Comparison of ENCODE assay signal across 23 mouse cellular contexts in the genomic region with DNA sequence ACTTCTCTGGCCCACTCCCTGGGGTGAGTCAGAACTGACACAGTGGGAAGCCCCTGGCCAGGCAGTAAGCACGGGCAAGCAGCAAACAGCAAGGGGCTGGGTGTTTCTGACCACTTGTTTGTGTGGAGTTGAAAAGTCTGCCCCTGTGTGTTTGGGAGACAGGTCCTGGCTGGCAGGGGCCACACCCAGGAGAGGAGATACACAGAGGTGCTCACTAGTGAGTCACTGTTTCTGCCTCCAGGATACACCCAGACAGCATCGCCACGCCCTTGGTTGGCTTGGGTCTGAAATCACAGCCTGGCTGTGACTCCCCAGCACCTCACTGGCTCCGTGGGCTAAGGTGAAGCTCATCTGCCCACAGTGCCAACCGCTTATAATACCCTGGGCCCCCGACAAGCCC.
A peak's percentile ranks its signal among the peaks of the same experiment; 100 is the strongest.
DNase-seq lines count a peak whose midpoint lies in the region; ATAC-seq and TF ChIP-seq lines count a peak whose summit lies in the region.
"Had no signal": no experiment of that assay in that cellular context is flagged by ENCODE, and none has a peak within 500 bp of the region (broad histone marks: within the 10 kb centered on the region; RNA-seq: fewer than 3 reads in every experiment).

No protein-coding gene starts in this region.

- H3K27me3 ChIP-seq in limb, embryonic 15.5 days, result no peaks in the 10 kb centered on the region
- no peaks in the 10 kb centered on the region for H3K27me3 ChIP-seq in limb, embryonic 10.5 days (ENCODE audit: low read depth, poor library complexity, severe bottlenecking)
- no peaks in the 10 kb centered on the region for H3K27me3 ChIP-seq in C2C12 (ENCODE audit: control insufficient read depth, insufficient read depth, insufficient read length)
- no peaks in the 10 kb centered on the region for H3K27me3 ChIP-seq in stomach, postnatal 0 days (ENCODE audit: control insufficient read depth, insufficient read depth, low read length)
- H3K27me3 ChIP-seq in neural tube, embryonic 15.5 days (replicated peaks), result no peaks in the 10 kb centered on the region
- H3K27me3 ChIP-seq: embryonic facial prominence, embryonic 12.5 days; heart, embryonic 15.5 days; Patski had no signal

- H3K79me2 ChIP-seq in C2C12 (ENCODE audit: control insufficient read depth, insufficient read depth), result no peaks in the 10 kb centered on the region

- peaks cover 8% of the 10 kb centered on the region for H3K4me1 ChIP-seq in limb, embryonic 15.5 days
- peaks cover 6% of the 10 kb centered on the region for H3K4me1 ChIP-seq in limb, embryonic 10.5 days
- H3K4me1 ChIP-seq in stomach, postnatal 0 days (replicated peaks; ENCODE audit: control insufficient read depth, insufficient read depth), result 0 out of 2 replicates have a peak, but pooled peaks cover 2% of the 10 kb centered on the region
- H3K4me1 ChIP-seq in neural tube, embryonic 15.5 days, result no peaks in the 10 kb centered on the region
- H3K4me1 ChIP-seq: embryonic facial prominence, embryonic 12.5 days had no signal

- 74% methylated on average over 6 of the region's 6 CpGs for WGBS in limb, embryonic 15.5 days
- WGBS in limb, embryonic 10.5 days, result 91% methylated on average over 6 of the region's 6 CpGs
- 75% methylated on average over 6 of the region's 6 CpGs for WGBS in stomach, postnatal 0 days
- 85% methylated on average over 6 of the region's 6 CpGs for WGBS in neural tube, embryonic 15.5 days

- no peak overlapping the region for H3ac ChIP-seq in C2C12 (ENCODE audit: control insufficient read depth, insufficient read length, low read depth)

- H3K4me3 ChIP-seq in limb, embryonic 15.5 days, result no peak overlapping the region
- no peak overlapping the region for H3K4me3 ChIP-seq in limb, embryonic 10.5 days
- H3K4me3 ChIP-seq in C2C12 (ENCODE audit: insufficient read depth, poor library complexity, severe bottlenecking), result no peak overlapping the region
- H3K4me3 ChIP-seq in stomach, postnatal 0 days (ENCODE audit: low read depth, low read length), result no peak overlapping the region
- H3K4me3 ChIP-seq in neural tube, embryonic 15.5 days (replicated peaks), result no peak overlapping the region
- H3K4me3 ChIP-seq: embryonic facial prominence, embryonic 12.5 days; heart, embryonic 15.5 days; left cerebral cortex, adult 2 months had no signal

- no peak for TF ChIP-seq CTCF in C2C12 (IDR thresholded peaks at IDR 0.05; ENCODE audit: control insufficient read depth, insufficient read depth, insufficient read length)
- no peak for TF ChIP-seq CTCF in stomach, postnatal 0 days (IDR thresholded peaks at IDR 0.05; ENCODE audit: low read depth)

- H3K4me2 ChIP-seq in limb, embryonic 15.5 days, result no peak overlapping the region
- no peak overlapping the region for H3K4me2 ChIP-seq in stomach, postnatal 0 days (replicated peaks; ENCODE audit: low read depth)
- no peak overlapping the region for H3K4me2 ChIP-seq in neural tube, embryonic 15.5 days
- H3K4me2 ChIP-seq: embryonic facial prominence, embryonic 12.5 days; heart, embryonic 15.5 days; hindbrain, embryonic 14.5 days had no signal

- no peak for DNase-seq in limb, embryonic 10.5 days (ENCODE audit: low spot score)
- DNase-seq in R1 (ENCODE audit: low read depth, low spot score), result peak; percentile 38
- peak; percentile 60 for DNase-seq in stomach, postnatal 0 days (ENCODE audit: low spot score)
- DNase-seq: adrenal gland, adult 8-10 months; gastrocnemius, postnatal 36 days; heart, postnatal 4 days; kidney, adult 18-20 months; left cerebral cortex, postnatal 4 days; right cerebral cortex, adult 18-20 months had no signal

- no peaks in the 10 kb centered on the region for H3K36me3 ChIP-seq in limb, embryonic 15.5 days
- H3K36me3 ChIP-seq in limb, embryonic 10.5 days, result no peaks in the 10 kb centered on the region
- H3K36me3 ChIP-seq in C2C12 (ENCODE audit: control insufficient read depth, insufficient read depth), result peaks cover 3% of the 10 kb centered on the region
- H3K36me3 ChIP-seq in stomach, postnatal 0 days (ENCODE audit: control insufficient read depth, insufficient read depth, low read length), result no peaks in the 10 kb centered on the region
- H3K36me3 ChIP-seq in neural tube, embryonic 15.5 days, result no peaks in the 10 kb centered on the region
- H3K36me3 ChIP-seq: embryonic facial prominence, embryonic 12.5 days; heart, embryonic 15.5 days had no signal

- no peak for ATAC-seq in limb, embryonic 15.5 days (ENCODE audit: insufficient number of reproducible peaks, low FRiP score, low TSS enrichment, low read depth)
- ATAC-seq in stomach, postnatal 0 days (ENCODE audit: low FRiP score, low TSS enrichment), result peak; percentile 79
- no peak for ATAC-seq in neural tube, embryonic 15.5 days (ENCODE audit: low FRiP score)
- no peak for ATAC-seq in frontal cortex, adult (ENCODE audit: low TSS enrichment)
- ATAC-seq: activated CD4-positive, CD25-positive, alpha-beta regulatory T cell, adult 4 months; forebrain, embryonic 14.5 days; inflammation-experienced regulatory T-cells, adult 6 months; midbrain, embryonic 16.5 days; Patski had no signal

- H3K9me3 ChIP-seq in limb, embryonic 15.5 days, result no peaks in the 10 kb centered on the region
- no peaks in the 10 kb centered on the region for H3K9me3 ChIP-seq in limb, embryonic 10.5 days (replicated peaks)
- no peaks in the 10 kb centered on the region for H3K9me3 ChIP-seq in stomach, postnatal 0 days (ENCODE audit: control insufficient read depth, low read length)
- H3K9me3 ChIP-seq in neural tube, embryonic 15.5 days (replicated peaks), result no peaks in the 10 kb centered on the region
- H3K9me3 ChIP-seq: embryonic facial prominence, embryonic 12.5 days; heart, embryonic 15.5 days had no signal

- no peaks in the 10 kb centered on the region for H3K79me3 ChIP-seq in C2C12 (ENCODE audit: low read depth)

- no peak for TF ChIP-seq EP300 in stomach, postnatal 0 days (optimal IDR thresholded peaks at IDR 0.05)

- peak overlapping the region; percentile 33; the same call in 1 of the 2 replicates for H3K27ac ChIP-seq in limb, embryonic 15.5 days
- no peak overlapping the region for H3K27ac ChIP-seq in limb, embryonic 10.5 days
- H3K27ac ChIP-seq in stomach, postnatal 0 days (replicated peaks), result 0 out of 2 replicates have a peak overlapping the region, but pooled peaks have one; percentile 45
- H3K27ac ChIP-seq in neural tube, embryonic 15.5 days (replicated peaks), result no peak overlapping the region
- H3K27ac ChIP-seq: embryonic facial prominence, embryonic 12.5 days; heart, embryonic 15.5 days; hindbrain, embryonic 14.5 days; left cerebral cortex, adult 2 months; macrophage had no signal

- H3K9ac ChIP-seq in limb, embryonic 15.5 days, result no peak overlapping the region
- no peak overlapping the region for H3K9ac ChIP-seq in stomach, postnatal 0 days (ENCODE audit: low read length)
- H3K9ac ChIP-seq in neural tube, embryonic 15.5 days (replicated peaks), result no peak overlapping the region
- H3K9ac ChIP-seq: embryonic facial prominence, embryonic 12.5 days; heart, embryonic 15.5 days; hindbrain, embryonic 14.5 days had no signal

TF ChIP-seq in C2C12, 6 proteins besides CTCF, POLR2A, EP300 and RAD21:
- TF ChIP-seq CEBPB (IDR thresholded peaks at IDR 0.05; ENCODE audit: low read depth), result no peak
- peak; percentile 4 for TF ChIP-seq FOSL1 (IDR thresholded peaks at IDR 0.05; ENCODE audit: insufficient read depth, low read length, poor library complexity, severe bottlenecking)

Comparison
In these comparisons a context has a peak if more than half of its experiments do, and no peak if none do; other contexts are left out.
1. H3K27ac ChIP-seq: peak in limb, embryonic 15.5 days (single experiment) and stomach, postnatal 0 days (single experiment); none in limb, embryonic 10.5 days (single experiment) and neural tube, embryonic 15.5 days (single experiment).